Mouse (Mus musculus): Measurements from ENCODE around the gene Kctd11.
"Not testable (repeated sequence)": the region's sequence is repeated elsewhere in the genome, so short reads cannot be mapped to it uniquely, and the experiment has no call there.

Kctd11 gene

DNA sequence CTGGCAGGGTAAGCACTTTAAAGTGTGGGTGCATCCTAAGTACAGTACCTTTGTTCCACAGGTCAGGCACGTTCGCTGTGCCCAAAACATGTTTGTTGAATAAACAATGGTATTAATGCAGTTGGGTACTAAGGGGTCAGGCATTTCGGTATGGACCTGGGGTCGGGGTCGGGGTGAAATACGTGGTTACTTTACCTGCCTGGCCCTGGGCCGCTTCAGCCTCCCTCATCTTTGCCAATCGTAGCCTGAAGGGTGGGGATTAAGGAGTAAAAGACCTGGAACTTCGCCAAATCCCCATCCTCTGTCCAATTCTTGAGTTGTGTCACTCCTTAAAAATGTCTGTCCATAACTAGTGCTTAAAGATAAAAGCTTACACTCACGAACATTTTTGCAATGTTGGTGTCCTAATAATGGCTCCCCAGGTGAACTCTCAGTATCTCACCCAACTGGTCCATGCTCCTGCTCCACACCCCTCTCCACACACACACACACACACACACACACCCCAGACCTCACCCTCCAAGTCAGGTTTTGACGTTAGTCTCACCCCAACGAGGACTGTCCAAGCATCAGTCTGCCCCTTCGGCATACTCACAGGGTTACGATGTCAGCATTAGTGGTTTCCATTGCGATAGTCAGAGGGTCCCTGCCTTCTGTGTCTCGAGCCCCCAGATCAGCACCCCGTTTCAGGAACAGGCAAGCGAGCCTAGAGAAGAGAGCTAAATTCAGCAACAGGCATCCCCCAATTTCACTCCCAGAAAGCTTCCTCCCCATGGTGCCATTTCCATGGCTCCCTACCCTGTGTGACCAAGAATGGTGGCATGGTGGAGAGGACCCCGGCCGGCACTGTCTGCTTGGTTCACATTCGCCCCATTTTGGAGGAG is 823 bp upstream of the Kctd11 start:
- DNase-seq (ENCODE audit: low read depth, low spot score): no peak

DNA sequence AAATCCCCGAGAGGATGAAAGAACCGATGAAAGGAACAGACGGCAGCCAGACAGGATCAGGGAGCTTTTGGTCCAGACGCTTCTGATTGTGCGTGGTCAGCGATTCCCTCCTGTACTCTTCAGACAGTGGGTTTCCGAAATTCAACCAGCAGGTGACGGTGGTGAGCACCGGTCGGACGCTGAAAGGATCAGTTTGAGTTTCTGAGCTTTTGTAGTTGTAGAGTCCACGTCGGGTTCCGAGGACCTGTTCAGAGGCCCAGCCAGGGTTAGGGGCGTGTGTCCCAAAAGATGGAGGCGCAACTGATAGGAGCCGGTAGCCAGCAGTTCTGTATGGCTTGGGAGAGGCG is 727 bp downstream of the Kctd11 start:
- no peak for DNase-seq (ENCODE audit: low read depth, low spot score)

DNA sequence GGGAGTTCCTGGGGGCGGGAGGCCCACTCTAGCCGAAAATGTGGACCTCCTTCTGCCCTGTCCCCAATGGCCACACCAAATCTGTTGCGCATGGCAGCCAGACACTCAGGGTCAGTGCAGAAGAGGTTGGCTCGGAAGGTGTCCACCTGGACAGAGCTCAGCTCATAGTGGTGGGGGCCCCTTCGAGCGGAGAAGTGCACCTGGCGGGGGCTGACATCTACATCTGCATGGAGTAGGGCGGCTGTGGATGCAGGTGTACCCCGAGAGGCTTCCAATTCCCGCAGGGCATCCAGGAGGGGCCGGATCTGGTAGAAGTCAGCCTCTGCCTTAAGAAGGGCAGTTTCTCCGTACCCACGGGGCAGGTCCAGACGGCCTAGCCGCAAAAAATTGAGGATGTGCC is 1.5 kb downstream of the Kctd11 start:
- DNase-seq (ENCODE audit: low read depth, low spot score): no peak

DNA sequence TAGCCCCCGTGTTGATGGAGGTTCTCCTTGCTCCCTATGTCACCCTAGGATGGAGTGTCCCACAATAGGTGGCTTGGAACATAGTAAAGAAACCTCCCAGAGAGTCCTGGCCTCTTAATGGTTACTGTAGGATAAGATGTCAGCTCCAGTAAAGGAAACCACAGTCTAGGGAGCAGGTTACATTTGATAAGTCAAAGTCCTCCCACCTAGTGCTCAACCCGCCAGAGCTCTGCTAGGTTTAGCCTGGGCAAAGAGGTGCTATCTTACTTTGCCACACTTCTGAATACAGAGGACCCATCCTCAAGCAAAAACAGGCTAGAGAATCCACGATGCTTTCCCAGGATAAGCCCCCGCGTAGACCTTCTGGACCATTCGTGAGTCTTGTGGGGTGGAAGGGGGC is 2.3 kb downstream of the Kctd11 start:
- DNase-seq (ENCODE audit: low read depth, low spot score): no peak

DNA sequence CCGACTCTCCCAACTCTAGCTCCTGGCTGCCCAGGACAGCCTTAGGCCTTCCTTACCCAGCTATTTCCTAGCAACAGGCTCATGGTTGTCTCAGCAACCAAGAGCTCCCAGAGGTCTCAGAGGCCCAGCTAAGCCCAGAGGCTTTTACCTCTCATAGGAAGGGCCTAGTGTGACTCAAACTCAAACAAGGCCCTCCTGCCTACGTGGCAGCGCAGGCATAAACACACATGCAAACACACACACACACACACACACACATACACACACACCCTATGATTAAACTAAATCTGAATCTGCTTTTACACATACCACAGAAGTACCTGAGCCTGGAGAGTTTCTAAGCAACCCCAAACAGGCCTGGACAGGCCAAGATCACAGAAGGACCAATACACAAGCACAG is 2.8 kb downstream of the Kctd11 start:
- no peak for DNase-seq (ENCODE audit: low read depth, low spot score)

DNA sequence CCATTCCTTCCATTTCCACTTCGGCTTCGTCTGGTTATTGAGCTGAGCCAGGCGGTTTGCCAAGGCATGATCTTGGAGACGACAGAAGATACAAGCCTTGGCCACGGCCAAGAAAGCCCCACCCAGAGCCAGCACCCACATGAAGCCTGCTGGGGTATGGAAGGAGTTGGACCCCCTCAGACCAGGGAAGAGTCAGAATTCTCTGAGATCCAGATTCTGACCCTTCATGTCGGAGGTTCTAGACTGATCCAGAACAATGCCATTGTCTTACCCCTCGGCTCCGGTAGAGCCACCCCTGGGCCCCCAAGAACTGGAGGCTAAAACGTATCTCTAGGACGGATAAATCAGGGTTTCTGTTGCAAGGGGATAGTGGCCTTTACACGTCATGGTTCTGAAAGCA is 3.3 kb downstream of the Kctd11 start, which contains the start of gene Tmem95:
Gene Tmem95, minus strand, starts transcription at position 141 of the 400 bp plus-strand sequence.
- no peak for DNase-seq (ENCODE audit: low read depth, low spot score)

DNA sequence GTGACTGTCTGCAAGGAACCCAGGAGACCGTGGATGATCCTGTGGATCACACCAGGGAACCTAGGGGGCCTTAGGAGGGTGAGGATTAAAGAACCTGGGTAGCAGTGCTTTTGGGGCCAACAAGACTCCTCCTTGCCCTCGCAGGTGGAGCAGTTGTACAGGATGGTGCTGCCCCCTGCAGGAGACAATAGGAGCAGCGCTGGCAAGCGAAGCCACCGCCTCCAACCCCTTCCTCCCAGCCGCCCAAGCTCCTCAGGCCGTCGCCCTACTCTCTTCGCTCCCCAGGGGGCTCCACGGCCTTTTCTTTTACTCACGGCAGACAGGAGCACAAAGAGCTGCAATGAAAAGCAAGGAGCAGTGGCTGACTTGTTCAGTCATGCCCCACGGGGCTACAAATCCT is 4.3 kb downstream of the Kctd11 start:
- no peak for DNase-seq (ENCODE audit: low read depth, low spot score)

DNA sequence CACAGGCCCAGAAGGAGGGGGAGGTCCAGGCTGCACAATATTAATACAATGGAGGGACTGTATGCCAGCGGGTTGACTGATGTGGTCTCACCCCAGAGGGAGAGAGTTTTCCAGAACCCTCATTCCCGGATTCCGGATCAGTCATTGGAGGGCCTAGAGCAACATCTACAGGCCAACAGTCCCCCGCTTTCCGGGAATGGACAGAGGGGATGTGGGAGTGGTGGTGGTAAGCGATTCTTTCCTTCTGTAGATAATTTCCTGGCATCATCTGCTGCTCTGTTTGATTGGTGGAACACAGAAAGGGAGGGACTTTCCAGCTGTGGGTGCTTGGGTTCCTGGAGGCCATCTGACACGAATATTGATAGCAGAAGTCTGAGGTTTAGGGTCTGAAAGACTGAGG is 5.0 kb downstream of the Kctd11 start:
- no peak for DNase-seq (ENCODE audit: low read depth, low spot score)

DNA sequence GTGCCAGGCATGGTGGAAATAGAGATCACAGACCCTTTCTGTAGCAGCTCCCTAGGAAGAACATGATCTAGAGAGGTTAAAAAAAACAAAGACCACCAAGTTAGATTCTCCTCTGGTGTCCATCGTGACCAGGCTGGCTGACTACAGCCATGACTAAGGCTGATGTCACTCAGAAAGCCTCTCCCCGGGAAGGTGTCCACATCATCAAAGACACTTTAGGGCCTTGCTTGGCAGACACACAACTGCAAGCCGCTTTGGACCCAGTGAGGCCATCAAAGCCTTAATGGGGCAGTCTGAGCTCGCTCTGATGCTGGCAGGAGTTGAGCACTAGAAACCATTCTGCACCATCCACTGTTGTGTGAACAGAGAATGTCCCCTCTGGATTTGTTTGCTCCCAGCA is 8.8 kb downstream of the Kctd11 start:
- no peak for DNase-seq (ENCODE audit: low read depth, low spot score)

DNA sequence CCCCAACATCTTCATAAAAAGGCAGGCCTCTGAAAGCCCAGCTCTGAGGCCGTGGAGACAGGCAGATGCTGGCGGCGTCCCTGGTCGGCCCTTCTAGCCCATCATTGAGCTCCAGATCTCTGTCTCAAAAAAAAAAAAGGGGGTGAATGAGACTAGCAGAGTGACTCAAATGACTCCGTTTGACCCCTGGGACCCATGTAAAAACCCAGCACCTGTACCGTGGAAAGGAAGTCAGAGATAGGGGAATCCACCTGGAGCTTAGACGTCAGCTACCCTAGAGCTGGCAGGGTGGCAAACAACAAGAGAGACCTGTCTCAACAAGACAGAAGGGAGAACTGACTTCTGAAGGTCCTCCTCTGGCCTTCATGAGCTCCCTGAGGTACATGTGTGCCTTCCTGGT is 9.4 kb downstream of the Kctd11 start:
- DNase-seq (ENCODE audit: low read depth, low spot score): no peak

DNA sequence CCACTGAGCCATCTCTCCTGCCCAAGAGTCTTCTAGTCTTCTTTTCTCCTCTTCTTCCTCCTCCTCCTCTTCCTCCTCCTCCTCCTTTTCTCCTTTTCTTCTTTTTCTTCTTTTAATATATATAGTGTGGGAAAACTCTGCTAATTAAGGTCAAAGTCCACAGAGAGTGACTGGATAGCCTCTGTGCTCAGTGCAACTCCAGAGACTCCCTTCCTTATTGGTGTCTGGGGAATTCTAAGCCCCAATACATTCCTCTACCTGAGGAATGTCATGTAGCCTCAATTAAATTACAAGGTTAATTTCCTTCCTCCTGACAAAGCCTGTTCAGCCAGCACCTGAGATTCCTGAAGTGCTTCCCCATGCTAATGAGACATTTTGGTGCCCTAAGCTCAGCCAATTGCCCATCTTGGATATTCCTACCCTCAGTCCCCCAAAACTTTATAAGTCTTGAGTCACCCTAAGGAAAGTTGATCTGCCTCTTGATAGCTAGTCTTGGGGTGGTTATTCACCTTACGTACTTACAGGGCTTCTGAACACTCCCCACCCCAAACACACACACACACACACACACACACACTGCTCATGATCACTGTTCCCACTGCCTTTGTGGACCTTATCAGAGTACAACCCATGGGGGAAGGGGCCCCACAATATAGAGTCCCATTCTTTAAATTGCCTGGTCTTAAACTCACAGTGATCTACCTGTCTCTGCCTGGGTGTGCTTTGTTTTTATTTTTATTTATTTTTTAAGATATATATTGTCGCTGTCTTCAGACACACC is 10.7 kb downstream of the Kctd11 start:
- DNase-seq (ENCODE audit: low read depth, low spot score): no peak

DNA sequence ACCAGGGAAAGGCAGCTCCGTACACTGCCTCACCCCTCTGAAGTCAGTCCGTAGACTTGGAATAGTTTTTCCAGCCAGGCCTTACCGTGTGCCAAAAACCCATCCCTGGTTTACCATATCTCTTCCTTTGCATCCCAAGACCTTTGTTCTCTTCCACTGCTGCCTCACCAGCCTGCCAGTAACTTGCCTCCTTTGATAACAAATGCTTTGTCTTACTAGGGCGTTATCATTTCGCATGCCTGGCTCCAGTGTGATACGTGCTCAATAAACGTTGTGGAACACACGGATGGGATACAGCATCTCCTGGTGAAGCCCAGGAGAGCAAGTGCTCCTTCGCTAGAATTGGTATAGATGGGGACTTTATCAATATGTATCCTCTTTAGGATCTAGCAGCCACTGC is 13.9 kb downstream of the Kctd11 start:
- no peak for DNase-seq (ENCODE audit: low read depth, low spot score)

DNA sequence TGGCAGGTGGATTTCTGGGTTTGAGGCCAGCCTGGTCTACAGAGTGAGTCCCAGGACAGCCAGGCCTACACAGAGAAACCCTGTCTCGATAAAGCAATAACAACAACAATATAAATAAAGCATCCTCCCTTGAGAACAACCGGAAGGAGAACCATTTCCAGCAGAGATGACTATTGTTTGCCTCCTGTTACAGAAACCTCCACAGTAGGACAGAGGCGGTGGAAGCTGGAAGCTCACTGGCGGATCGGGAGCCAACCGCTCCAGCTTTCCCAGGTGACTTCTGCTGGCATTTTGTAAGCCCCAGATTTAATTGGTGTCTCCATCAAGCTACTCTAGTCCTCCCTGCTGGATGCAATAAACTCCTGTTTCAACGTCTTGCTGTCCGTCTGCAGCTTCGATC is 15.6 kb downstream of the Kctd11 start:
- DNase-seq (ENCODE audit: low read depth, low spot score): no peak

DNA sequence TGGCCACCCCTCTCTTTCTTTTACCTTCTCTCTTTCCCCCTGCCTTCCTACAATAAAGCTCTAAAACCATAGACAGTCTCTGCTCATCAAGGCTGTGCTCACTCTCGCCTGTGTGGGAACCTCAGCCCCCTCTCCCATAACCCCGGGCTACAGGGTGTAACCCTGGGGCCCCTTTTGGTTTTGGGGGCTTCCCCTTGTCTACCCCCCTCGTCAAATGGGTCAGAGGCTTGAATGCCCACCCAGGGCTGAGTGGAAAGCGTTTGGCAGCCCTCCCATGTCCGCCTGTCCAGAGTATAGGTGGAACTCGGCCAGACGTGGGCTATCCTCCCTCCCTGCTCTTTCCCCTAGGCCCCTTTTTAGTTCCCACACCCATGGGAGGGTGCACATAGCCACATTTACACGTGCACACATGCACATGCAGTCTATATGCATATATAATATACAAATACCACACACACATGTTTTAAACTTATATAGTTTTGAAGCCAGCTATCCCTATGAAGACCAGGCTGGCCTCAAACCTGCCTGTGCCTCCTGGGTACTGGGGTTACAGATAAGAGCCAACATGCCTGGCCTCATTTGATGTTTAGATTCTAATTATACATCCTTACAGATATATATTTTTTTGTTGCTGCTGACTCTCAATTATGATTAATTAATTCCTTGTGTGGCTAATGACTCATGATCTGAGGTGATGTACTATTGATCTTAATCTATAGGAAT is 16.9 kb downstream of the Kctd11 start:
- DNase-seq (ENCODE audit: low read depth, low spot score): no peak

DNA sequence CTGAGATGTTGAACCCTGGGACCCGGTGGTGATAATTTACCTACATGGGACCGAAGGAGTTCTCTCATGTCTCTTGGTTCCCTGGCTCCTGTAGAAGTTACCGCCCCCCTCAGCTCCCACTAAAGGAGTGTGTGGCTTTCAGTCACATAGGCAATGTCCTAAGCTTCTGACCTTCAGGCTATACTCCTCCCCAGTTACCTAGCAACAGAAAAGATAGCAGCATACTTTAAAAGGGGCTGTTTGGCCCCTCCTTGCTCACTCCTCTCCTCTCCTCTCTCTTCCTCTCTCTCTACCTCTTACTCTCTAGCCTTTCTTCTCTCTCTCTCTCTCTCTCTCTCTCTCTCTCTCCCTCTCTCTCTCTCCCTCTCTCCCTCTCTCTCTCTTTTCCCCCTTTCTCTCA is 17.5 kb downstream of the Kctd11 start:
- not testable (repeated sequence) for DNase-seq (ENCODE audit: low read depth, low spot score)

DNA sequence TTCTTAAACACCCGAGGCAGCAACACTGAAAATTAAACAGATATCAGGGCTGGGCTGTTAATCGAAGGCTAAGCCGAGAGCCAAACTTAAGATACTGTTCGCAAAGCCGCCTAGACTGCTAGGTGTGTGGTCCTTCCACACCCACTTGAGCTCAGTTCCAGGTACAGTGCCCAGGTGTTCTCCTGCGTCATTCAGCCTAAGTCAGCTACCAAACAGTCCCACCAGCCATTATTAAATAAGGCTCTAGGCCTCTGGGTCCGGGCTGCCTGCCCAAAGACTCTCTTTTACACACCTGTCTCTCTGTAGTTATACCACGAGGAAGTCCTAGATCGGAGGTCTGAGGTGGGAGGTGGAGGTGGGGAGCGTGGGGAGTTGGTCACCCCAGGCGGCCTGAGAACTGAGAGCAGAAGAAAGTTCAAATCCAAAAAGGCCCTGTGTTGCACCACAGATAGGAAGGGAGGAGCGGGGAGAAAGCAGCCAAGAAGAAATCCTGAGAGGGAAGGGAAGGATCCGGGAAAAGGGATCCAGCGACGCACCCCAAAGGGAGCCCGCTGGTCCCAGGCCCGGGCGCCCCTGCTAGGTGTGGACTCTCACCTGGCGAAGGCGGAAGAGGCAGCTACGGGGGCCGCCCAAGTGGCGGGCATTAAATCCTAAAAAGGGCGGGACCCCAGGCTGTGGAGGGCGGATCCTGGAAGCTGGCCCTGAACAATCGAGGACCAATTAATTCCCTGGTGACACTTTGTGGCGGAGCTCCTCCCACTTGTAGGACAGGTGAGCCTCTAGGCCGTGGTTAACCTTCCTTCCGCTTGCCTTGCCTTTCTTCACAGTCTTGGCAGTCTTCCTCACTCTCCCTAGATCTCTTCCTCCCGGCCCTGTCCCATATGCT is 22.9 kb downstream of the Kctd11 start, which contains the start of gene Tnk1:
Gene Tnk1, minus strand, starts transcription at position 618 of the 886 bp plus-strand sequence.
- DNase-seq (ENCODE audit: low read depth, low spot score): no peak

DNA sequence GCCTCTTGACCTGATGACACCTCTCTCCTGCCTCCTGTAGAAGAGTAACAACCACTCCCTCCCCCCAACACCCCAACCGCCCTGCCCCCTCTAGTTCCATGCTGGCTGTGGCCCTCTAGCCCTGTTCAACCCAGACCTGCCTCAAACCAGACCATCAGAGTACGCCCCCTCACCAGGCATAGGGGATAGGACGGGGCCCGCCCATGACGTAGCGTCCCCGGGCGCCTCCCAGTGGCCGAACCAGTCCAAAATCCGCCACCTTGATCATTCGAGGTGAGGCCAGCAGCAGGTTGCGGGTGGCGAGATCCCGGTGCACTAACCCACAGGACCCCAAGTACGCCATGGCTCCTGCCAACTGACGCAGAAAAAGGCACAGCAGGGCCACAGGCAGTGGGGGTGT is 25.9 kb downstream of the Kctd11 start:
- DNase-seq (ENCODE audit: low read depth, low spot score): no peak

DNA sequence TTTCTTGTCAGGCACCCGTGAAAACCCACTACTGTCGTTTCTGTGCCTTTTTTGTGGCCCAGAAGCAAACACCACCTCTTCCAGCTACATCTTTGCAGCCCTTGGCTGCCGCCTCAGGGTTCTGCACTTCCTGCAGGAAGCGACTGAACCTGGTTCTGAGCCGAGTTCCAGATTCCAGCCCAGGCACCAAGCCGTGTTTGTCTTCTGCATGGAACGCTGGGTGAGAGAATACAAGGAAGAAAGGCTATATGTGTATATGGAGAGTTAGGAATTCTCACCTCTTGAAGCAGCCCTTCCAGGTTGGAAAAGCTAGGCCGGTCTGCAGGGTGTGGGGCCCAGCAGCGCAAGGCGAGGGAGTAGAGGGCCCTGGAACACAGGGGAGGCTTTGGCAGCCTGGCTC is 26.5 kb downstream of the Kctd11 start:
- no peak for DNase-seq (ENCODE audit: low read depth, low spot score)

DNA sequence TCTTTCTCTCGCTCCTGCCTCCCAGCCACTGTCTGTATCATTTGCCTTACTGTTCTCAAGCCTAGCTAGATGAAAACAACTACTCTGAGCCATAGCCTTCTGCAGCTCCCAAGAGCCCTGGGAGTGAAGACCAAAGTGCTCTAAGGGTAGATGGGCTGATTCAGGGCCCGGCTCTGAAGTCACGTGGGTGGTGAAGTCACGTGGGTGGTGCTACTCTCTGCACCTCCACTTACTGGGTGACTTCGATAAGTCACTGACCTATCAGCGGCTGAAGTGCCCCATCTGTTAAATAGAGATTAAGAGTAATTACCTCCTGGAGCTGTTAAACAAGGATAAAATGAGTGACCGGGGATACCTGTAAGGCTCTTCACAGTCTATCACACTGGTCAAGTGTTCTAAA is 27.2 kb downstream of the Kctd11 start:
- DNase-seq (ENCODE audit: low read depth, low spot score): no peak

DNA sequence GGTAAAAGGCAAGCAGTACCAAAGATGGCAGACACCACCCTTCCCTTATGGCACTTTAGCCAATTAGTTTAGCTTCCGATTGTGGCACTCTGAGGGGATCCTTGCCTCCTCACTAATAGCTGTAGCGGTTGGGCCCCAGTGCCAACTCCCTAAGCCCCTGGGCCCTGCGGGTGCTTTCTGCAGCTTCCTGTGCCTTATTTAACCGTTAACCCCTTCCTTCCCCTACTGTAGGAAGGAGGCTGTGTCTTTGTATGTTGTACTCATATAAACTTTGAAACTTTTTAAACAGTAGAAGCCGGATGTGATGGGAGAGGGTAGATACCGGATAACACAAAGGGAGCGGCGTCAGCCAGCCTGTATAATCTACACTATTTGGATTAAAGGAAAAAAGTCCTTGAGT is 30.5 kb downstream of the Kctd11 start:
- DNase-seq (ENCODE audit: low read depth, low spot score): no peak

DNA sequence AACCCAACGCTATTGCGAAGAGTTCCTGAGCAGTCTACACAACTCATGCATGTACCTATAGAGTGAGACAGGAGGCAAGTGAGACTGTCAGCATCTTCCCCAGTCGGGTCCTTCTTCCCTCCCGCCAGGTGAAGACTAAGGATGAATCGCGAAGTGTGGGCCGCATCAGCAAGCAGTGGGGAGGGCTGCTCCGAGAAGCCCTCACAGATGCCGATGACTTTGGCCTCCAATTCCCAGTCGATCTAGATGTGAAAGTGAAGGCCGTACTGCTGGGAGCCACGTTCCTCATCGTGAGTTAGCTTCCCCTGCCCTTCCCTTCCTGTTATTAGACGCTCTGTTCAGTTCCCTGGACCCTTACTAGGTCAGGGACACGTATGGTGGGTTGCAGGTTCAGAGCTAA is 31.3 kb downstream of the Kctd11 start:
- DNase-seq (ENCODE audit: low read depth, low spot score): no peak
